Mouse (Mus musculus) kidney, adult 9 months (tissue): Measurements from ENCODE around the gene Aldh3b2.
A peak's percentile ranks its signal among the peaks of the same experiment; 100 is the strongest.

Source experiments
- DNase-seq: peaks from one replicate; pipeline ENCODE4 v3.0.0; 2022

Gene Aldh3b2

DNA sequence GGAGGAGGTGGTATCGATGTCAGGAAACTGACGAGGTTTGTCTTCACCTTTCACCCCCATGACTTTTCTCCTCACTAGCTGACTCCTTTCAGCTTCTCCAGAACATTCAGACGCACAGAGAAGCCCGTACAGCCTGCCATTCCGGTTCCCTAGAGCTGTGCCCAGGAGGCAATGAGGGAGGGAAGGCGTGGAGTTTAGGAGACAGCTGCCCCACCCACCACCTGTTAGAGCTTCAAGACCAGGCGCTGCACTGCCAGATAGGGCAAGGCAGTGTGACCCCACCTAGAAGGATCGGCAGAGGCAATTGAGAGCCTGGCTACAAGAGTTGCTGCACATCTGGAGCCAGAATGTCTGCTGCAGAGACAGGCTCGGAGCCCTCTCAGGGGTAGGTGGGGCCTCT, at the start of gene Aldh3b2:
Gene Aldh3b2, plus strand, starts transcription at position 100 of the 400 bp plus-strand sequence.
- DNase-seq = no peak

- no peak for DNase-seq
Observed at GRCm38 (mm10) chr19:3922661-3923371, 49.3 kb upstream of the Aldh3b2 start.

- DNase-seq = no peak
Observed at GRCm38 (mm10) chr19:3923586-3923985, 48.5 kb upstream of the Aldh3b2 start.

DNA sequence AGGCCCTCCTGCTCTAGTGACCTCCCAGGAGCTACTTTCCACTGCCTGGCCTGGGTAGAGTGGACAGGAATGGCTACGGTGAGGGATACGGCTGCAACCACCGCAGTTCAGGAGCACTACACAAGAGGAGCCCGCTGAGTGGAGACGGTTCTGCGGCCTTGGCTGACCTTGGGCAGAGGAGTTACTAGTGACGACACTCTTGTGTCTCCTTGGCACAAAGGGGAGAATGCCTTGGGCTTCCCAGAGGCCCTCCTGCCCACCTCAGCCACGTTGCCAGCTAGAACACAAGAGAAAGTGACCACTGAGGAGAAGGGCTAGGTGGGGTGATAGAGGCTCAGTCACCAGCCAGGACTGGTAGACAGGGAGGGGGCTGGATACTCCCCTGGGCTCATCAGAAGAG, 47.9 kb upstream of the Aldh3b2 start:
- DNase-seq = no peak

DNA sequence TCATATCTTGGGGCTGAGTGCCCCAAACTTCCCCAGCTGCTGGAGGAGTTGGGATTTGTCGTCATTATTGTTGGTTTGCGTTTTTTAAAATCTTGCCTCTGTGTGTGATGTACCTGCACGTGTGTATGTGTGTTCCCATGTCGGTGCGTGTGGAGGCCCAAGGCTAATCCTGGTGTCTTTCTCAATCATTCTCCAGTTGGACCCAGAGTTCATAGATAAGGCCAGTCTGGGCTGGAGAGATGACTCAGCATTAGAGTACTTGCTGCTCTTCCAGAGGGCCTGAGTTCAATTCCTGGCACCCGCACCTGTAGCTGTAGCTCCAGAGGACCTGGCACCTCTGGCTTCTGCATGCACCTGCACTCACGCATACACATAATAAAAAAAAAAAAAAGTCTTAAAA, 47.3 kb upstream of the Aldh3b2 start:
- DNase-seq = no peak

GRCm38 (mm10) chr19:3925859-3926258, 46.3 kb upstream of the Aldh3b2 start:
- DNase-seq = no peak

DNA sequence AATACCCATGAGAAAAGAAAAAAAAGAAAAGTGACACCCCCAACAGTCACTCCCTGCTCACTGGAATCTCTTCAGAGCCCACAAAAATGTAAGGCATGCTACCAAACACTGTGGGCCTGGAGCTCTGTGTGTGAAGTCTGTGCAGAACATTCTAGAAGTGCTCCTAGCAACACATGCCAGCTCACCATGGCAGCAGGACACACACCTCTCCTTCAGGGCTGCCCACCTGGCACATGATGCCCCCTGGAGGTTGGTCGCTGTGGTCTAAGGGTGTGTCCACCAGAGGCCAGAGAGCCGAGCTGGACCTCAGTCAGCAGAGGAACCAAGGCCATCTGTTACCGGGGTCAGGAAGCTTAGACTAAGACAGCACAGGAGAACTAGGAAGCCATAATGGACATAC, 45.8 kb upstream of the Aldh3b2 start:
- DNase-seq = no peak

DNA sequence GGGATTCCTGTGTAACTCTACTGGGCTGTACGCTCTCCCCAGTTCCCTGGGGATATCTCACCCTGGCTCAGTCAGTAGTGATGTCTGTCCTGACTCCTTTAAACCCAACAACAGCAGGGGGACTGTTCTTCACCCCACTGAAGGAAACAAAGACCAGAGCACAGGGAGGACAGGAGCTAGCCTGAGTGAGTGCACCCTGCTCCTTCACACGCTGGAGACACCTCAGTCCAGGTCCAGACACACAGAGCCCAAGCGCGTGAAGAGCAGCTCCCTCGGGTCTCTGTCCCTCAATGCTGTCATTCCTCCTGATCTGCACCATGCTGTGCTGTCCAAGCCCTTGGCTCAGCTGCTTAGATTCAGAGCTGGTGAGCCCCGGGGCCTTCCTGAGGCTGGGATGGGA, 45.4 kb upstream of the Aldh3b2 start:
- DNase-seq = no peak

DNA sequence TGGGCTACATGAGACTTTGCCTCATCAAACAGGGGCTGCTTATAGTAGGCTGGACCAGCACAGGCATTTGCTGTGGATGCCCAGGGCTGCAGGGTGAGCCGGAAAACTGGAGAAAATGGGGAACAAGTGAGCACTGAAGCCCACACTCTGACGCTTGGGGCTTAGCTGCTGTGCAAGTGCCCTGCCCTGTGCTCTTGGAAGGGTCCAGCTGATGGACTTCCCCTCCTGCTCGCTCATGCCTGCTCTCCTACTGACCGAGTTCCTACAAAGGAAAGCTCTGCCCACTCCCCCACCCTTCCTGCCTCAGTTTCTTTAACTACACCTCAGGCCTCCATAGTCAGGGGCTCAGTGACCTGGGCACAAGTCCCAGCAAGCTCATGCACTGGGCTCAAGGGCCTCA, 44.1 kb upstream of the Aldh3b2 start:
- DNase-seq = no peak

DNA sequence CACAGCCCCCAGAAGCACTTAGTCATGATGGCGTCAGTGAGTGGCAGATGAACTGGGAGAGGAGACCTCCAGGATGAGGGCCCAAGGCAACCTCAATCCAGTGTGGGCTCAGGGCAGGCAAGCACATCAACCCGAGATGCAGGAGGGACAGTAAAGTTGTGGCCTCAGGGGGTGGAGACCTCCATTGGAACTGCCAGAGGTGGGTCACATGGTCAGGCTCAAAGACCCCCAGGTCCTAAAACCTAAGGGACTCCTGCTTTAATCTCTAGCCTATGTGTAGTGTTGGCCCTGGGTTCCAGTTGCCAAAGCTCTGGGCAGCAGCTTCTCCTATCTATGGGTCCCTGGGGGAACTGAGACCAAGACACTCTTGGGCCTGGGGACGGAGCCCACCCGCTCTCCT, 43.3 kb upstream of the Aldh3b2 start:
- no peak for DNase-seq

DNA sequence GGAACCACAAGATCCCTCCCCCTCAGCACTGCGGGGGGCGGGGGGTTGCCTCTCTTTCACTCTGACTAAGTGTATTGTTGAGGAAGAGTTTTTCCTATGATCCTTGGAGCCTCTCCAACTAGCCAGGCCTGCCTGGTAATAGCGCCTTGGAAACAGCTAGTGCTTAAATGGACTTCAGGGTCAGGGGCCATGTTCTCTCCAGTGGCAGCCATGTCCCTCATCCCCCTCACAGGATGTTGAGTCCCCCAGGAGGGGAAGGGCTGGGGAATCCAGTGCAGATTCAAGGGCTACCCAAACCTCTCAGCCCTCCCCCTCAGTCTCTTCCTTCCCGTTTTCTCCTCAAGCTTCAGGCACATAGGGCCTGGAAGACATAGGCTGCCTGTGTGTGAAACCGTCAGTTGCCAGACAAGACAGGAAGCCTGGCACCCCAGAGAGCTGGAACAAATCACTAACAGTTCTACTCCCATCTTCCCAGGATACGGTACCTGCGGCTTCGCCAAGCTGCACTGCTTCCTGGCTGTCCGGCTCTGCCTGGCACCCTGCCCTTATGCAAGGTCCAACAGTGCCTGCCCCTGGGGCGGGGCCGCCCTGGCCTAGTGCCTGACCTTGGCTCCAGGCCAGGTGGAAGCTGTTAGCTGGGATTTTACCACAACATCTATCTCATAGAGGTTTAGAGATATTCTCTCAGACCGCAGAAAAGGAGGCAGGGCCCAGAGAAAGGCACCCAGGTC, 42.8 kb upstream of the Aldh3b2 start, which contains the start of gene Aldh3b1:
Gene Aldh3b1, minus strand, starts transcription at position 598 of the 731 bp plus-strand sequence.
- peak; percentile 97 for DNase-seq

DNA sequence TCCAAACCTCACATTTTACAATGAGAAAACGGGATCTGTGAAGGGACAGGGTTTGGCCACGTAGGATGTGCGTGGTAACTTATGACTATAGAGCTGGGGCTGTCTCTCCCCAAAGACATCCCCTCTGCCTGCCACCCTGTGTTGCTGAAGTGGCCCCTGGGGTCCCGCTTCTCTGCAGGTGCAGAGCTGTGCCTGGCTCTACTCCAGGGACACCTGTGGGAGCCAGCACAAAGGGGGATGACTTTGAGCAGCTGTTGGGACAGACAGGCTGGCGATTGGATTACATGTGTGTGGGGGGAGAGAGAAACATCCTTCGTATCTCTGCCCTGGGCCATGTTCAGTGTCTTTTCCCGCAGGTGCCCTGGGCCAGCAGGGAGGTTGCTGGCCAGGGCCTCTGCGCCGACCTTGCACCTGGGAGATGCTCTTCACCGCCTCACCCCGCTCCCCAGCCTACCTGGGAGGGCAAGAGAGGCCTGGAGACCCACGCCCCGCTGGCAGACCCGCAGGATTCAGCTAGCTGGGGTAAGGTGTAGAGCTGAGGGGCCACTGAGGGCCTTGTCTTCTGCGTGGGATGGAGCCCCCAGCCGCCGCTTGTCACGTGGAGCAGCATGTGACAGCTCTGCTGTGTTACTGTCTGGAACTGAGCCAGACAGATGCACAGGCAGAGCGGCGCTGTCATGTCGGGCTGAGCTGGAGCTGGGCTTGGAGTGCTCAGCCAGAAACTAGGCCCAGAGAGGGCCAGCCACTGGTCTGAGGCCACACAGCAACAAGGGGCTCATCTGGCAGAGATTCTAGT, 41.7 kb upstream of the Aldh3b2 start:
- no peak for DNase-seq

GRCm38 (mm10) chr19:3931716-3932115, 40.4 kb upstream of the Aldh3b2 start:
- no peak for DNase-seq

GRCm38 (mm10) chr19:3935032-3935895, 36.9 kb upstream of the Aldh3b2 start, which contains the start of gene Unc93b1:
Gene Unc93b1, plus strand, starts transcription at chr19:3935186.
- peak; percentile 76 for DNase-seq

DNA sequence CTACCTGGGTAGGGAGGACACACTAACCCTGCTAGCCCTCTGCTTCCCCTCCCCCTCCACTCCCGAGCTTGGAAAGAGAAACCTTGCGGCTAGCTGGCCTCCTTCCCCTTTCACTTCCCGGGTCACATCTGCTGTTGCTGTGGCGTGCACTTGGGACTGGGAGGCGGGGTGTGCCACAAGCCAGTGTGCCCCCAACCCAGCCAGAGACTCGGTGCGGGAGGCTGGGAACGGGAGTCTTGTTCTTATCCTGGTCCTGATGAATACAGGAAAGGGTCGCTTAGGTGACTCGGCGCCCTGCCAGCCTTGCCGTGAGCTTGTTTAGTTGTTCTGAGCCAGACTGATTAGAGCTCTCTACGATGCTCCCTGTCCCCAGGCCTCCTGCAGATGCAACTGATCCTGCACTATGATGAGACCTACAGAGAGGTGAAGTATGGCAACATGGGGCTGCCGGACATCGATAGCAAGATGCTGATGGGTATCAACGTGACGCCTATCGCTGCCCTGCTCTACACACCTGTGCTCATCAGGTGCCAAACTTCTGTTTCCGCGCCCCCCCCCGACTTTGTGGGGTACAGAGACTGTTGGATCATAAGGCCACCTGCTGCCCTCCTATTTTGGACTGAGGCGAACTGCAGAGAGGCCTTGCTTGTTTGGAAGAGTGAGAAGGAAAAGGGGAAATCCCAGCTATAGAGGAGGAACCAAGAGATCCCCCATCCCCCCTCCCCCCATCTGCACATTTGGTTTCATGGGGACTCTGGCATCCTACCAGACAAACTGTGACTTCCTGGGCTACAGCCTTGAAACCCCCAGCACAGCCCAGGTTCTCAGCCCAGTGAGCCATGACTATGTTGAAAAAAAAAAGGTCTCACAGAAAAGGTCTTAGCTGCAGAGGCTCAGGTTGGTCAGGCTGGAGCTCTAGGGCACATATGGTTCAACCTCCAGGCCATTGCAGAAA, 36.0 kb upstream of the Aldh3b2 start:
- peak; percentile 75 for DNase-seq

- no peak for DNase-seq
Observed at GRCm38 (mm10) chr19:3942315-3942714, 29.8 kb upstream of the Aldh3b2 start.

GRCm38 (mm10) chr19:3942986-3943735, 29.0 kb upstream of the Aldh3b2 start:
- peak; percentile 54 for DNase-seq

DNA sequence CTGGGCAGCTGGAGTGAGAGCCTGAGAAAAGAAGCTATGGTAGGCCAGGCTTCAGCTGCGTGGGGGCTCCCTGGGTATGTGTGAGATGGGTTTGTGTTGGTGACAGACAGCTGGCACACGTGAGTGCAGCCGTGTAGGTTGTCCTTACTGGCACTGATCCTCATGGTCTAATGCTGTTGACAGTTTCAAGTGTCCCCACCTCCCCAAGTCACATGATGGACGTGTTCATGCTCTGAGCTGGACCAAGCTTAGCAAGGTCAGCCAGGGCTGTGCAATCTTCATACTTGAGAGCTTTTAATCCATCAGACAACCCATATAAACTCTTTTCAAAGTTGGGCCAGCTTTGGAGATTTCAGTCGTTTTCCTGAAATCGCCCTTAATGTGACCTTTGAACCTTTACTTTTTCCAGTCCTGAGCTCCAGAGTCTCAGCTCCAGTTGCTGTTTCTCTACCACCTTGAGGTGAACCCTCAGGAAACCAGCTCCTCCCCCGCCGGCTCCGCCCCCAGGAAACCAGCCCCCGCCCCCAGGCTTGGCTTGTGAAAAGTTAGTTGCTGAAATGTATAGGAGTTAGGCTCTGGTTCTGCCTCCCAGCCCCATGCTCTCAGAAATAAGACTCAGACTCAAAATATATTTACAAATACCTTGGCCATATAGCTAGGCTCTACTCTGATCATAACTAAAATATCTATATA, 26.1 kb upstream of the Aldh3b2 start:
- DNase-seq = peak; percentile 84

DNA sequence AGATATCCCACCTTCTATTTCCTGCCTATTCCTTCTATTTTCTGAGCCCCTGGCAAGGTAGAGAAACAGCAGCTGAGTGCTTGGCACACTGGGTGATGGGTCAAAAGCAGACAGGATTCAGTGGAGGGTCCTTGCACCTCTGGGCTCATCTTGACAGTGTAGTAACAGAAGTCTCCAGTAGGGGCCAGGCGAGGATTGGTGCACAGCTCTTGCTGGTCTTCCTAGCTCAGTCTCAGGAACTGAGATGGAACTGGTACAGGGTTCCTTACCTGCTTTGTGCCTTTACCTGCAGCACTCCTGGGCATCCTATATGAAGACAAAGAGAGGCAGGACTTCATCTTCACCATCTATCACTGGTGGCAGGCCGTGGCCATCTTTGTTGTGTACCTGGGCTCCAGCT, 25.4 kb upstream of the Aldh3b2 start:
- peak; percentile 89 for DNase-seq

DNA sequence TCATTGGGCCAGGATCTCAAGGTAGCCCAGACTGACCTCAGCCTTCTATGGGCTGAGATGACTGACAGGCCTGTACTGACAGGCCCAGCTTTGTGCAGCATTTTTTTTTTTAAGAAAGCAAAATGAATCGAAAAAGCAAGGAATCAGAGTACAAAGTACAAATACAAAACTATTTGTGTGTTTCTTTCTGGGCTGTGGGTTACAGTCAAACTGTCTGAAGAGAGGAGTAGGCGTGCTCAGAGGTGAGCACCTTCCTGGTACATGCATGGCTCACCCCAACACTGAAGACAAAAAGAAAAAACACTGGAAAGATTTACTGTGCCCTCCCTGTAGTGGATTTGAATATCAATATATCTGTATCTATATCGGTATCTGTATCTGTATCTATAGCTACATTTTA, 24.3 kb upstream of the Aldh3b2 start:
- peak; percentile 57 for DNase-seq
